Mouse (Mus musculus) bone marrow, adult 2 months (tissue): ENCODE data around the gene Pfdn4.

Source experiments
- CTCF ChIP-seq: fragments of 200-500 bp; IDR thresholded peaks from 2 replicates; pipeline ENCODE4 v1.5.1; 2011; ENCODE audit warnings: low read length, control low read depth; ENCODE audit not compliant: control insufficient read depth, insufficient read depth
- POLR2A ChIP-seq: fragments of 200-500 bp; IDR thresholded peaks from 2 replicates; pipeline ENCODE4 v1.6.1; 2011; ENCODE audit warnings: low read depth, mild to moderate bottlenecking, control low read depth, low read length, borderline replicate concordance; ENCODE audit not compliant: control insufficient read depth

DNA sequence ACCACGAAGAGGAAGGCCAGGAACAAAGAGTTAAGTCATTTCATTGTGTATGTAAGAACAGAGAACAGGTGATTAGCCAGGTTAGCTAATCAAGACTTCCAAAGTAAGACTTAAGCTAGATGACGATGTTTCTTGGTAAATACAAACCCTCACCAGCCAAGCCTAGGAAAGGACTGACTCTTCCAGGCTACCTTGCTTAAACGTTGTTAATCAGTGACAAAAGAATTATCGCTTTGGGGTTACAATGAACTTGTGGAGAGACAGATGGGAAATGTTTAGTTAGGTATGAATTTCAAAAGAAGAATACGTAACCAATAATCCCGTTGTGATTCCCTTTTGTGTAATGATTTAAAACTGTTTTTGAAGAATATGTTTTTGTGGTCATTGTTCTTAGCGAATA is 48.7 kb downstream of the Pfdn4 start:
- TF ChIP-seq CTCF (no peak), POLR2A (no peak)
